Mouse (Mus musculus): Measurements from ENCODE around the gene Txnrd2.
A peak's percentile ranks its signal among the peaks of the same experiment; 100 is the strongest.

Gene Txnrd2

DNA sequence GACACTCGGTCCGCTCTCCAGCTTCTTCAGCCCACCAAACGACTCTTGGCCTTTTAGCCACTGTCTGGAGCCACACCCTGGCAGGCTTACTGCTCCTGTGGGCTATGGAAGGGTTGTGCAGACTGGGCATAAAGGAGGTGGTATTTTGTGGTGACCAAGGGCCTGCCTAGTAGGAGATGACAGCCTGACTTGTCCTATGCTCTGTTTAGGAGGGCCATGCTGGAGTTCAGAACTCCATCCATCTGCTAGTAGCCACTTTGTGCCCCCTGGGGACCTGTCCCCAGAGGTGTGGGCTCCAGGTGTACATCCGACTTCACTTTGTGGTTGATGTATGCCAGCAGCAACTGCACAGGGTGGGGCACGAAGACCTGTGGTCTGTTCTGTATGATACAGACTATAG lies 32.6 kb upstream of the Txnrd2 start:
- DNase-seq (ENCODE audit: low spot score in 2 of 2): no peak

DNA sequence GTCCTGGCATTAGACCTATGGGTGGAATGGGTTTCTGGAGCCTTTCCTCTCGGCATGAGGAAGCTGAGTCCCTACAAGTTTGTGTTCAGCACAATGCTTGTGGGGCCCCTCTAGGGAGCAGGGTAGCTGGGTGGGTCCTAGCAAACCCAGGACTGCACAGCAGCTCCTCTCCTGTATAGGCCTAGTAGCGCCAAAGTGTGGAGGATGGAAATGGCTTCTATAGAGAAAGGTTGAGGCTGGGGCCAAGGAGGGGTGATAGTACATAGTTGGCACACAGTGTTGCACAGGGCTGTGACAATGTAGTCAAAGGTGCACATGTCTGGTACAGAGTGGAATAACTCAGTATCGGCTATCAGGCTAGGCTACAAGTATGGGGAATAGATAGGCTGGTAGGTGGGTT lies 32.1 kb upstream of the Txnrd2 start:
- no peak for DNase-seq (ENCODE audit: low spot score in 2 of 2)

DNA sequence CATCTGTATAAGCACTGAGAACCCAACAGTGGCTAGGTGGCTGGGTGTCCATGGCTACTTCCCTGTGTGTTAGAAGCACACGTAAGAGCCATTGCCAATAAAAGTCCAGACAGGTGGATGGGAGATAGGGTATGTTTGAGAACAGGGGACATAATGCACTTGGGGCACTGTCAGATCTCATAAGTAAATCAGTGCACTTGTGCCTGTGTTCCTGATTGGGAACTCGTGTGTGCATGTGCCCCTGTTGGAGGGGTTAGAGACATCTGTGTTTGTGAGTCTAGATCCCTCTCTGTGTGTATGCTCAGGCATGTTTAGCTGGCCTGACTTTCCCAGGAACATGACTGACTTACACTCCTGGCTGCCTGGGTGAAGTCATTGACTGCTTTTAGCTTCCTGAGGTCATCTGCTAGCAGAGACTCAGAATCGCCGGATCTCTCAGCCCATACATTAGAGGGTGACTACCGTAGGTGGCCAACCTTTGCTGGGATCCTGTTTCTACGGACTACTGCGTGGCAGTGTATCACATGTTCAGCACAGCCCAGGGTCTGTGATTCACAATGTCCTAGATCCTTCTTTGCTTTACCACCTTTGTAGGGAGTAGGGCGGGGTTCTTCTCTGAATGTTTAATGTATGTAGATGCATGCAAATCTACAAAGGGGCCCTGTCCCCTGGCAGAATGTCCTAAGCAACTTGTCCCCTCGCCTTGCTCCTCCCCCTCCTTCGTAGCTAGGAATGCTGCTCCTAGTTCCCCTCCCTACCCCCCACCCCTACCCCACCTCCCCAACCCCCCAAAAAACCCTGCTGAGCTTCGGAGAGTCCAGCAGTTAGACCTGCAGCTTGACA lies 31.2 kb upstream of the Txnrd2 start:
- no peak for DNase-seq (ENCODE audit: low spot score in 2 of 2)

DNA sequence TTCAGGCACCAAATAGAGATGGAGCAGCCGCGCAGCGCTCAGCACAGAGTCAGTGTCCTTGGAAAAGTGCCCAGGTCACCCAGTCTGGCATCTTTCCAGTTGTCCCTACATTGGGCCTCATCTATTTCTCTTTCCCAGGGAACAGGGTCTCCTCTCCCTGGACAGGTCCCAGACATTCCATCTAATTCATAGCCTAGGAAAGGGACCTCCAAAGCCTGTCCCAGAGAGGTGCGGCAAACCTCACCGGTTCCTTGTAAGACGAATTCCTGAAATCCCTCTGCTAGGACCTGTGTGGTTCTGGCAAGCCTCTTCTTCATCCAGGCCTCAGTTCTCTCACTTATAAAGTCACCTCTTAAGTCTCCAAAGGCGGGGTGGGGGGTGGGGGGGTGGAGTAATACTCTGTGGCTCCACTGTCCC lies 30.6 kb upstream of the Txnrd2 start:
- no peak for DNase-seq (ENCODE audit: low spot score in 2 of 2)

DNA sequence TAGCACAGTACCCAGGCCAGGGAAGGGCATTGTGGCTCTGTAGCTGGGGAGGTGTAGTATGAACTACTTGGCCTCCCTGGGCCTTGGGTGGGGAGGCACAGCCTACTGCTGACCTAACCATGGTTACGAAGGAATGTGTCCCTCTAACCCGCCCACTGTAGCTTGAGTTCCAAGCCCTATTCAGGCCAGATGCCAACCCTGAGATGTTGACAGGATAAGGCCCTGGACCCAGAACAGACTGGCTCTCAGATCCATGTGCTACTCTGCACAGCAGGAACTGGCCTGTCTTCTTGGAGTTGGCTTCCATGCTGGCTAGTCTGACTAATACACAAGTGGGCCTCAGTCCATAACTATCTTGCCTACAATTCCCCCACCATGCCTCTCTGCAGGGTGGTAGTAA lies 30.0 kb upstream of the Txnrd2 start:
- no peak for DNase-seq (ENCODE audit: low spot score in 2 of 2)

DNA sequence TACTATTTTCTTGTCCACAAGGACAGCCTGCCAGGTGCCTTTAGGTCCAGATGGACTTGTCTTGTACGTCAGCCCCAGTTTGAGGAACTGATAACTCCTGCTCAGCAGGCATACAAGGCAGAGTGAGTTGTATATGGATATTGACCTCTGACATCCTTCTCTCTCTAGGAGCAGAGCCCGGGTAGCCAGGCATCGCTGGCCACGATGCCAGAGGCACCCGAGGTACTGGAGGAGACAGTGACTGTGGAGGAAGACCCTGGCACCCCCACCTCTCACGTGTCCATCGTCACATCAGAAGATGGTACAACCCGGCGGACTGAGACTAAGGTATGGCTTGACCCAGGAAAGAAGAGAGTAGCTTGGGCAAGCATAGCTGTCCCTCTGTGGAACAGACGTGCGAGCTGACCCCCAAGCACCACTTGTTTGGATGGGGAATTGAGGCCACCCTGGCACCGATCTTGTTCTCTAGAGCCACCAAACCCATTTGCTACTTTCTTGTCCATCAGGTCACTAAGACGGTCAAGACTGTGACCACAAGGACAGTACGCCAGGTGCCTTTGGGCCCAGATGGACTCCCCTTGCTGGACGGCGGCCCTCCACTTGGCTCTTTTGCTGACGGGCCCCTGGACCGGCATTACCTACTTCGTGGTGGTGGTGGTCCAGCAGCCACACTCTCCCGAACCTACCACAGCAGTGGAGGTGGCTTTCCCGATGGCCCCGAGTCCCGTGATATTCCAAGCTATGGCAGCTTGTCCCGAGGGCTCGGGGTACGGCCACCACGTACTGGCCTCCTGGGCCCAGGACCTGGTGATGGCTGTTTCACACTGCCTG lies 29.2 kb upstream of the Txnrd2 start:
- DNase-seq (ENCODE audit: low spot score in 2 of 2): no peak

DNA sequence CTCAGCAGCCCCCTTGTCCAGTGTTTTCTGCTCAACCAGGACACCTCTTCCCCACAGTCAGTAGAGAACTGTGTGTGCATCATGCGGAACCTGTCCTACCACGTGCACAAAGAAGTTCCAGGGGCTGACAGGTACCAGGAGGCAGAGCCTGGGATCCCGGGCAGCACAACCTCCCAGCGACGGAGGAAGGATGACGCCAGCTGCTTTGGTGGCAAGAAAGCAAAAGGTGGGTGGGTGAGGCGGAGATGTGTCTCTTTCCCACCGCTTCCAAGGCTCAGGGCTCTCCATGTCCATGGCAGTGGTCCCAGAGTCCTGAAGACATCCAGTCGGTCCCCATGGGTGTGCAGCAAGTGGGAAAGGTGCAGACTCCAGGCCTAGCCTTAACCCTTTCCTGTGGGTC lies 26.2 kb upstream of the Txnrd2 start:
- no peak for DNase-seq (ENCODE audit: low spot score in 2 of 2)

DNA sequence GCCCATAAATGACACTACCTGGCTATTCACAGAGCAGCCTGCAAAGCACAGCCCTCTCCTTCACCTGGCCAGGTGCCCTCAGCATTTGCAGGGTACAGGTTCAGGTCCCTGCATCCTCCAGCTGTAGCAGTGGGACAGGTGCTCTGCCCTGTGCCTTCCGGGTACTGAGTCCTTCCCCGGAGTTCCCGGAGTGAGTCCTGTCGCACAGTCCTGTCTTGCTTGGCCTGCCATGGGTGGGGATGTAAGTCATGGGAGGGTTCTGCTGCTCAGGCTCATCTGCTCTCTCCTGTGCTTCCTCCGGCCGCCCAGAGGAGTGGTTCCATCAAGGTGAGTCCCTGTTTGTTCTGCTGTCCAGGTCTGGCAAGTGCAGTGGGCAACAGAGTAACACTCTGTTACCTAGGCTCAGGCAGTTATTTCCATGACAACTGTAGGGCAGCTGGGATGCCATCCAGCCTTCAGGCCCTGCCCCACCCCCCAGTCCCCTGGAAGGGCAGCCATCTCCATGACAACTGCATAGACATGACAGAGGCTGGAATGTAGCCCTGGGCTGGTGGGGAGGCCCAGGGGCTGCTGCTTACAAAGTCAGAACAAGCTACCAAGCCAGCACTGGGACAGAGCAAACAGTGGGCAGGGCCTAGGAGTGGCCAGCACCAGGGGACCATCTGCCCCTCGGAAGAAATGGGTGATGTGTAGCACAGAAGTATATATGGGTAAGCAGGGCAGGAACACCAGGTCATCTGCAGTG lies 25.5 kb upstream of the Txnrd2 start:
- DNase-seq (ENCODE audit: low spot score in 2 of 2): no peak

DNA sequence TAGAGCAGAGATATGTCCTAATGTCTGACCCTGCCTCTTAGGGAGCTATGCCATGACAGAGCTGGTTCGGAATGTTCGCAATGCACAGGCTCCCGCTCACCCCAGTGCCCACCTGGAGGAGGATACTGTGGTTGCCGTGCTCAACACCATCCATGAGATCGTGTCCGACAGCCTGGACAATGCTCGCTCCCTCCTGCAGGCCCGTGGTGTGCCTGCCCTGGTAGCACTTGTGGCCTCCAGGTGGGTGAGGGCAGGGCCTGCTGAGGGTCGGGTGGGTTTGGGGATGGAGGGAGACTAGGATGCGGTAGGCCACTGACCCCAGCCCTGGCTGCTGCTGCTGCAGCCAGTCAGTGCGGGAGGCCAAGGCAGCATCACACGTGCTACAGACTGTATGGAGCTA lies 22.9 kb upstream of the Txnrd2 start:
- DNase-seq (ENCODE audit: low spot score in 2 of 2): no peak

DNA sequence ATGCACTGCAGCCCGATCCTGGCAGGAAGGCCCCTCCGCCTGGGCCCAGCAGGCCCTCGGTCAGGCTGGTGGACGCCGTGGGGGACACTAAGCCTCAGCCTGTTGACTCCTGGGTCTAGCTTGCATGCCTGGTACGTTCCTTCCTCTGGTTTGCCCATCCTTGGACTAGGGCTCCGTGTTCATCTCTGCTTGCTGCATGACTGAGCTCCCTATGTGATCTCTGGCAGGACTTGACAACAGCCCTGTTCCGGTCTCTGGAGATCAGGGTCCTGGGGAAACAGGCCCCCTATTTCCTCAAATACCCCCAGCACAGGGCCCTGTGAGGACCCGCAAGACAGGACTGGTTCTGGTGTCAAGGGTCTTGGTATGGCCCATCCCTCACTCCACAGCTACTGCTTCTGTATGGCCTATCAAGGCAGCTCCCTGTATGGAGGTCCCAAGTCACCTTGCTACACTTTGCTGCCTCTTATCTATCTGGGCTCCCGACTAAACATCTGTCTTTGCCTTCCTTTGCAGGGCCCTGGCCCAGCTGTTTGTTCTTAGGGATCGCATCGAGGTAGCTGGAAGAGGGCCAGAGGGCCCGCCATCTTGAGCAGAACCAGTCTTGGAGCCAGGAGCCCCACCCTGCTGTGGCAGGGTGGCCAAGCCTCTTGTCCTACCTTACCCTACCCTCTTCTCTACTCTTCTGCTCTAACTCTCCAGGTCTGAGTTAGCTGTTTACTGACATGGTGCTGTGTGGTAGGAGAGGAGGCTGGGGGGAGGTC lies 20.9 kb upstream of the Txnrd2 start:
- no peak for DNase-seq (ENCODE audit: low spot score in 2 of 2)

DNA sequence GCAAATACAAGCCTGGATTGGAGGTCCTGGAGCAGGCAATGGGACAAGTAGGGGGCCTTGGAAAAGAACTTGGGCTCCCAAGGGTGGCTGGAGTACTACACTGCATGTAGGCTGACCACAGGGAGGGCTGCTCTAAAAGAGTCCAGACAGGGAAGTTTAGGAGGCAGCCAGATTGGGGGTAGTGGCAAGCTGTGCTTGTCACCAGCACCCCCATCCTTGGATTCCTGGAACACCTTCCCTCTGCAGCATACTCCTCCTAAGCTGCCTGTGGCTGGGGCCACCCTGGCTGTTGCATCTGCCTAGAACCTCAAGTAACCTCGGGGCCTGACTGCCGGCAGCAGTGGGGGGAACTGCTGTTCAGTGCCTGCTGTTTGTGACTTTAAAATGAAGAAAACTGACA lies 20.3 kb upstream of the Txnrd2 start:
- DNase-seq (ENCODE audit: low spot score in 2 of 2): no peak

DNA sequence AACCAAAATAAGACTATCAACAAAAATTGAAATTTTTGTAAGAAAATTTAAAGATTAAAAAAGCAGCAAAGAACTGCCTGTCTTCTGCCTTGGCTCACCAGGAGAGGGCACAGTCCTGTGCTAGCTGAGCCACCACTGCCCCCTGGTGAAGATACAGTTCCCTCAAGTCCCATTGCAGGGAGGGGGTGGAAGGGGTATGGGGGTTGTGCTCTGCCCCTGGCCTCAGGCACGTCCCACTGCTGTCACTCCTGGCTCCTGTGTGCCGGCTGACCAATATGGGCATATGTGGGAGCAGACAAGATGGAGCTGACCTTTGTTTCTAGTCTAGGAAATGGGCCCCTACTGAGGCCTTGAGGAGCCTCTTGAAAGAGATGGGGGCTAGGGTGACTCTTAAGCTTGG lies 19.9 kb upstream of the Txnrd2 start:
- peak in 1 of 2 experiments; percentile 22 for DNase-seq (ENCODE audit: low spot score in 2 of 2)

DNA sequence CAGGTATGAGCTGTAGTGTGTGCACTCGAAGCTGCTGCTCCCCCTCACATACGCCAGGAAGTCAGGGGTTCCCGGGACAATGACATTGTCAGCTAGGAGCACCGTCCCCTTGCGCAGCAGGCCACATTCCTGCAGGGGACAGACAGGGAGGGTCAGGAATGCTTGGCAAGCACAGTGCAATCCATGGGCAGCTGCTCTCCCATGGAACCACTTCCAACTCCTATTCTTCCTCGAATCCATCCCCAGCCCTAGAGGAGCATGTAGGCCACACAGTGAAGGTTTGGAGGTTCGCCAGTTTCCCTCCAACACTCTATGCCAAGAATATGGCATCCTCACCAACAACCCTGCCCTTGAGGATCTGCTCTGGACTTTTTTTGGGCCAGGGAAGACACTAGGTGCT lies 18.3 kb upstream of the Txnrd2 start:
- no peak for DNase-seq (ENCODE audit: low spot score in 2 of 2)

DNA sequence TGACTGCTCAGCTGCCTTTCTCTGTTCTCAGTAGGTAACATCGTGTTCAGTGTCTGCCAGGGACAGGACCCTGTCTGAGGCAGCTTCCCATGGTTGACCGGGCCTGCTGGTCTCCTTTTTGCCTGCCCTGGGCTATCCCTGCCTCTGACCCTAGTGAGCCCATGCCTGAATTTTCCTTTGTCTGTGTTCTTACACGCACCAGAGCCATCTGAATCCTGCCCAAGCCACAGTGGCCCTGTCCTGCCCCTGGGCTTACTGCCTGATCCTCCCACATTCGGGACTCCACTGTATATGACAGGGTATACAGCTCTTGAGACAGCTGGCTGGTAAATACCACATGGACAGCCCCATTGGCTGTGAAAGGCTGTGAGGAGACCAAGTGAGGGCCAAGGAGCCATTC lies 16.4 kb upstream of the Txnrd2 start:
- DNase-seq (ENCODE audit: low spot score in 2 of 2): no peak

DNA sequence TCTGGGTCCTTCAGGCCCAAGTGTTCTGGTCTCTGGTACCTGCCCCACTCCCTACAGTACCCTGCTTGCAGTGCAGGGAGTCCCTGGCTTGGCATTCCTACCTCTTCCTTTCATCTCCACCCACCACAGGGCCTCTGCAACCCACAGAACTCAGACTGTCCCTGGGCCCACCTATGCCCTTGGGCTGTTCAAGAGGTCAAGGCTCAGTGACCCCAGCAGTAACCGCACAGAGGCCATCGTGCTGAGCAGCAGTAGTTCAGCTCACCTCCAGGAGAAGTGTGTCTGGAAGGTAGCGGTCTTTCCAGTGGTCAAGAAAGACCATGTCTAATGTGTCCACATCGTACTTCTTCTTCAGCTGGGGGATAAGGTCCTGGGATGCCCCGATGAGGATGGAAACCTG lies 15.8 kb upstream of the Txnrd2 start:
- DNase-seq (ENCODE audit: low spot score in 2 of 2): no peak

DNA sequence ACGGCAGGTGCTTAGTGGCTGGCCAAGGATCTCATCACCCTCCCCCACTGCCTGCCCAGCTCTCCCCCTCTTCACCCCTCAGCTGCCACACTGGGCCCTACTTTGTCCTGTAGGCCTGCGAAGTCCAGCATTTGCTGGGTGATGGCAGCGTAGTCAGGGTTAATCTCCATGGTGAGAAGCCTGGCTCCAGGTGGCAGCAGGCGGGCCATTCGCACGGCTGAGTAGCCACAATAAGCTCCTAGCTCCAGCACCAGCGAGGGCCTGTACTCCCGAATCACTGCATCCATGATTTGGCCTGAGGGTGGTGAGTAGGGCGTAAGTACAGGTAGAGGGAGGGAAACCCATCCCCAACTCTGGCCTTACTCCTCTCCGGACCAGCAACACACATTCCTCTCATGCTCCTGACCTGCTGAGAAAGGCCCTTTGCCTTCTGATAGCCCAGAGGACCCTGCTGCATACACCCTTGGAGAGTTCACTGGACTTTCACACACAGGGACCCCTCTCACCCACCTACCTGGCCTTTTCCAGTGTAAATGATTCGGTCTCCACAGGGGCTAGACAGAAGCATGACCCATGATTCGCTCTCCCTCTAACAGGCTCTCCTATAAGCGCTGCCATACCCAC lies 15.0 kb upstream of the Txnrd2 start:
- DNase-seq (ENCODE audit: low spot score in 2 of 2): no peak

DNA sequence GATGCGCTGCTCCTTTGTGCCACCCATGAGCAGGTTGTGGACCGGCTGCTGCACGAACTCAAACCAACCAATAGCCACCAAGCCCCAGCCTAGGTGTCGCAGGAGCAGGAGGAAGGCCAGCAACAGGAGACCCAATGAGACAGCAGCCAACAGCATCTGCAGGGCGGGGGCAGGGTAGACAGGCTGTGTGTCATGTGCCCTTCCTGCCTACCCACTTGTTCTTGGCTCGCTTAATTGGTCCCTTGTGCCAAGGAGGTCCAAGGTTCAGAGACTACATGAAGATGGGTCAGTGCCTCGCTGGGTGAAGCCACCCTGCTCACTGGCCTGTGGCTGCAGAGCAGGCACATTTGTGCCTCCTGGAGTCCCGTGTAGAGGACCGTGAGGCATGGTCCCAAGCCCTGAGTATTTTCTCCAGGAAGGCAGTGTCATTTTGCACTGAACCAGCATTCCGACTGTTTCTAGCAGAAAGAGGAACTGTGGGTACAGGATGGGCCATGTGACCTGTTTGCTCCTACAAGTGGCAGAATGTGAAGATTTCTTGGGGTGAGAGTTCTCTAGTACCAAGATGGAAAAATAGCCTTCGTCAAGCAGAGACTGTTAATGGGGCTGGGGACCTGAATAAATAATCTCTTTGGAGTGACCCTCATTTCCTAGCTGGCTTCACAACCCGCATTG lies 14.2 kb upstream of the Txnrd2 start:
- DNase-seq (ENCODE audit: low spot score in 2 of 2): no peak

DNA sequence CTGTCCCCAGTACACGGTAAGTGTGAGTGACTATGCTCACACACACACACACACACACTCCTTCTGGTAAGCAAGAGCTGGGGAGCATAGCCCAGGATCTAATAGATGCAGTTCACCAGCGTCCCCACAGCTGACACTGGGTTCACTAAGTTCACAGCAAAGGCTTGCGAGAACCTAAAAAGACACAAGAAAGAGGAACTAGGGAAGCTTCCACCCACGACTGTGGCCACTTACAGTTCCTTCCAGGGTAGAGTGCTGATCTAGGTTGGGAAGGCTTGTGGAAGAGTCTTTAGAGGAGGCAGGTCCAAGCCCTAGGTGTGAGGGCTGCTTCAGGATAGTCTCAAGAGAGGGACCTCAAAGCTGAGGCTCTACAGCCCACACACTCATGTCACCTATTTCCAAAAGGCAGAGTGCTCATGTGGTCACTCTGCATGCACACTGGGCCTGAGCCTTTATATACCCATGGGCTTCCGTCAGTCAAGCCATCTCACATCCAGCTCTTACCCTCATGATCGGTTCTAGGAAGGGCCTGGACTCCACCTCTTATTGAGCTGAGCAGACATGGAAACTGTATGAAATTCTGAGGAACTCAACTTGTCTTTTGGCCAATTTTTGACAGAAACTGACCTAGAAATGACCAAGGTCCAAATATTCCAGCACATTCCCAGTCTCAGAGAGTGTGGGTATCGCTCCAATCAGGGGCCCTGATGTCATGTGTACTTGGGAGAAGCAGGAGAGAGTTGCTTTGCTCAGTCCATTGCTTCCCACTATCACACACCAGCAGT lies 13.0 kb upstream of the Txnrd2 start:
- peak in 1 of 2 experiments; percentile 20 for DNase-seq (ENCODE audit: low spot score in 2 of 2)

DNA sequence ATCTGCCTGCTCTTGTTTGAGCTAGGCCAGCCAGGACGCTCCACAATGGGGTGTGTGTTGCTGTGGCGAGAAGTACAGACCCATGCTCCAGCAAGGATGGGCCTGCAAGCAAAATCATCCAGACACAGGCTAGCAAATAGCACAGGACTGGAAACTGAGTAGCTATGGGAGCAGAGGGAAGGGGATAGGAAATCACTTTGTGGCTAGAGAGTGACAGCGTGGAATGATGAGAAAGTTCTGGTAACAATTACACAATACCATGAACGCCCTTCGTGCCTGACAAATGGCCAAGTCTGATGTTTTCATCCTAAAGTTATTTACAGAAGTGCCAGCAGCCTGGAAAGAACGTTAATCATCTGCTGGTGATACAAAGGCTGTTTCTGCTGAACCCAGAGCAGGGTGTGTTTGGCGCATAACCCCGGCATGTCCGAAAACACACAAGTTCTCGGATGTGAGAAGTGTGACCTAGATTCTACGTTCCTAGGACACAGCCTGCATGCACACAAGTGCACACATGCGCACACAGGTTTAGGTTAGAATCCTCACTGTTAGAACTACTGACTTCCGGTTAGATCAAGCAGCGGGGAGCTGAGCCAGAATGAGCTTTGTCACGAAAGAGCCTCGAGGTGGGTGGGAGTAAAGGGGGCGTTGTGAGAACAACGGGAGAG lies 10.0 kb upstream of the Txnrd2 start:
- no peak for DNase-seq (ENCODE audit: low spot score in 2 of 2)

Measured in natural killer cell, adult 2 months (primary cell).